Mouse (Mus musculus) liver, embryonic 12.5 days (tissue): ENCODE results near the gene Myl6b. TPM values are rescaled to one million over a fixed set of nuclear protein-coding genes. Genes with fewer than 3 reads are reported as not detected.
"Not testable (repeated sequence)": the region's sequence is repeated elsewhere in the genome, so short reads cannot be mapped to it uniquely, and the experiment has no call there.

Experiments
- ATAC-seq: fragments of 200-750 bp; cut with Nextera tagmentation; 2 replicates; pipeline ENCODE4 v1.8.0; 2017; ENCODE audit warnings: moderate number of reproducible peaks, mild to moderate bottlenecking, moderate library complexity
- H3K27ac ChIP-seq: fragments of 300-500 bp; sonication (generic); 2 replicates; pipeline ENCODE4 v1.5.1; 2016; ENCODE audit warnings: mild to moderate bottlenecking
- H3K27me3 ChIP-seq: fragments of 300-500 bp; sonication (generic); replicated peaks from 2 replicates; pipeline ENCODE4 v1.6.1; 2016; ENCODE audit warnings: mild to moderate bottlenecking, moderate library complexity
- H3K36me3 ChIP-seq: fragments of 300-500 bp; sonication (generic); 2 replicates; pipeline ENCODE4 v1.6.1; 2016; ENCODE audit warnings: mild to moderate bottlenecking, moderate library complexity
- H3K4me1 ChIP-seq: fragments of 300-500 bp; sonication (generic); 2 replicates; pipeline ENCODE4 v1.6.1; 2016
- H3K4me2 ChIP-seq: fragments of 300-500 bp; sonication (generic); 2 replicates; pipeline ENCODE4 v1.6.1; 2016; ENCODE audit warnings: mild to moderate bottlenecking, moderate library complexity
- H3K4me3 ChIP-seq: fragments of 300-500 bp; sonication (generic); 2 replicates; pipeline ENCODE4 v1.5.1; 2016; ENCODE audit warnings: mild to moderate bottlenecking, moderate library complexity
- H3K9ac ChIP-seq: fragments of 300-500 bp; sonication (generic); 2 replicates; pipeline ENCODE4 v1.6.1; 2016; ENCODE audit warnings: mild to moderate bottlenecking, moderate library complexity
- H3K9me3 ChIP-seq: fragments of 300-500 bp; sonication (generic); replicated peaks from 2 replicates; pipeline ENCODE4 v1.6.1; 2016; ENCODE audit warnings: mild to moderate bottlenecking, moderate library complexity
- WGBS: fragments of 180-500 bp; shearing (Covaris S2); methylation state at CpG from one replicate; pipeline ENCODE4 v1.1.7; 2016; ENCODE audit not compliant: insufficient replicate concordance; 5-methylcytosine and 5-hydroxymethylcytosine counted together
- polyA plus RNA-seq: library from polyadenylated mRNA; unstranded; fragments of >200 nt; fragmentation: Nextera tagmentation; extraction: Ambion mirVana; gene quantifications from 2 replicates; pipeline ENCODE4 v1.2.1, GENCODE M21; 2016

Myl6b gene
- polyA plus RNA-seq, 1 experiment from 2014 or later: 1.6 TPM

- Histone ChIP-seq H3K4me3 (peak overlapping the region; percentile 64), H3K27me3 (no peaks in the 10 kb centered on the region), H3K9me3 (no peaks in the 10 kb centered on the region), H3K4me1 (peaks cover 68% of the 10 kb centered on the region), H3K27ac (peak overlapping the region; percentile 79), H3K36me3 (no peaks in the 10 kb centered on the region), H3K4me2 (peak overlapping the region; percentile 91), H3K9ac (peak overlapping the region; percentile 71)
- WGBS: under 1% methylated on average over 21 of the region's 21 CpGs
- ATAC-seq: peak; percentile 51
Measured at GRCm38 (mm10) chr10:128499116-128499671, 709 bp upstream of the Myl6b start.

GRCm38 (mm10) chr10:128497134-128497737 is 1.2 kb downstream of the Myl6b start:
- Histone ChIP-seq H3K36me3 (peaks cover 2% of the 10 kb centered on the region), H3K27ac (no peak overlapping the region), H3K9me3 (no peaks in the 10 kb centered on the region), H3K4me2 (no peak overlapping the region), H3K9ac (peak overlapping the region; percentile 17; the same call in 1 of the 2 replicates), H3K4me1 (peaks cover 57% of the 10 kb centered on the region), H3K27me3 (no peaks in the 10 kb centered on the region), H3K4me3 (no peak overlapping the region)
- WGBS: 59% methylated on average over 6 of the region's 6 CpGs
- no peak for ATAC-seq

GRCm38 (mm10) chr10:128496509-128497077 is 1.9 kb downstream of the Myl6b start:
- H3K4me3 ChIP-seq: no peak overlapping the region
- H3K36me3 ChIP-seq: peaks cover 8% of the 10 kb centered on the region
- no peak overlapping the region for H3K9ac ChIP-seq
- peaks cover 57% of the 10 kb centered on the region for H3K4me1 ChIP-seq
- no peaks in the 10 kb centered on the region for H3K9me3 ChIP-seq
- no peak overlapping the region for H3K4me2 ChIP-seq
- no peak for ATAC-seq
- H3K27me3 ChIP-seq: no peaks in the 10 kb centered on the region
- 62% methylated on average over 6 of the region's 6 CpGs for WGBS
- H3K27ac ChIP-seq: no peak overlapping the region

GRCm38 (mm10) chr10:128495903-128496302 is 2.6 kb downstream of the Myl6b start:
- Histone ChIP-seq H3K4me2 (no peak overlapping the region), H3K27me3 (no peaks in the 10 kb centered on the region), H3K4me3 (no peak overlapping the region), H3K9me3 (no peaks in the 10 kb centered on the region), H3K27ac (no peak overlapping the region), H3K36me3 (peaks cover 15% of the 10 kb centered on the region), H3K4me1 (peaks cover 64% of the 10 kb centered on the region), H3K9ac (0 out of 2 replicates have a peak overlapping the region, but pooled peaks have one; percentile 28)
- 60% methylated on average over 4 of the region's 4 CpGs for WGBS
- no peak for ATAC-seq

- H3K4me3 ChIP-seq: peak overlapping the region; percentile 86
- H3K9me3 ChIP-seq: no peaks in the 10 kb centered on the region
- peak overlapping the region; percentile 90; the same call in 1 of the 2 replicates for H3K27ac ChIP-seq
- no peak for ATAC-seq
- no peaks in the 10 kb centered on the region for H3K27me3 ChIP-seq
- H3K9ac ChIP-seq: peak overlapping the region; percentile 88
- 58% methylated on average over 2 of the region's 2 CpGs for WGBS
- H3K4me1 ChIP-seq: peaks cover 64% of the 10 kb centered on the region
- peaks cover 22% of the 10 kb centered on the region for H3K36me3 ChIP-seq
- H3K4me2 ChIP-seq: peak overlapping the region; percentile 92
Measured at GRCm38 (mm10) chr10:128495270-128495669, 3.2 kb downstream of the Myl6b start.

- Histone ChIP-seq H3K36me3 (peaks cover 27% of the 10 kb centered on the region), H3K4me3 (peak overlapping the region; percentile 86), H3K4me1 (peaks cover 64% of the 10 kb centered on the region), H3K27ac (peak overlapping the region; percentile 90), H3K27me3 (no peaks in the 10 kb centered on the region), H3K9ac (peak overlapping the region; percentile 88), H3K4me2 (peak overlapping the region; percentile 92), H3K9me3 (no peaks in the 10 kb centered on the region)
- ATAC-seq: no peak
- WGBS: 38% methylated on average over 11 of the region's 11 CpGs
Measured at GRCm38 (mm10) chr10:128494667-128495245, 3.7 kb downstream of the Myl6b start.

- Histone ChIP-seq H3K36me3 (peaks cover 35% of the 10 kb centered on the region), H3K9me3 (no peaks in the 10 kb centered on the region), H3K9ac (peak within 1 kb of the TSS; percentile 88), H3K4me1 (peaks cover 65% of the 10 kb centered on the region), H3K4me2 (peak within 1 kb of the TSS; percentile 92), H3K27me3 (no peaks in the 10 kb centered on the region), H3K4me3 (peak within 1 kb of the TSS; percentile 86), H3K27ac (peak within 1 kb of the TSS; percentile 90)
- peak; percentile 88 for ATAC-seq
- WGBS: under 1% methylated on average over 45 of the region's 45 CpGs
Measured at GRCm38 (mm10) chr10:128493695-128494666, 4.5 kb downstream of the Myl6b start, which contains the start of gene Myl6. Gene Myl6, minus strand, starts transcription at chr10:128494145.

- H3K9me3 ChIP-seq: no peaks in the 10 kb centered on the region
- H3K9ac ChIP-seq: peak overlapping the region; percentile 88
- H3K36me3 ChIP-seq: peaks cover 41% of the 10 kb centered on the region
- H3K4me3 ChIP-seq: peak overlapping the region; percentile 86
- H3K4me2 ChIP-seq: peak overlapping the region; percentile 92
- WGBS: 0% methylated on average over 12 of the region's 12 CpGs
- peak overlapping the region; percentile 90 for H3K27ac ChIP-seq
- ATAC-seq: peak; percentile 31
- peaks cover 62% of the 10 kb centered on the region for H3K4me1 ChIP-seq
- no peaks in the 10 kb centered on the region for H3K27me3 ChIP-seq
Measured at GRCm38 (mm10) chr10:128493319-128493694, 5.2 kb downstream of the Myl6b start.

- WGBS: 24% methylated on average over 12 of the region's 12 CpGs
- H3K4me1 ChIP-seq: peaks cover 57% of the 10 kb centered on the region
Measured at GRCm38 (mm10) chr10:128492633-128493311, 5.7 kb downstream of the Myl6b start.

GRCm38 (mm10) chr10:128492051-128492450 is 6.4 kb downstream of the Myl6b start:
- 58% methylated on average over 8 of the region's 8 CpGs for WGBS
- peak overlapping the region; percentile 86 for H3K4me3 ChIP-seq
- H3K9me3 ChIP-seq, ATAC-seq, H3K27me3 ChIP-seq: not testable (repeated sequence)
- H3K4me1 ChIP-seq: peaks cover 50% of the 10 kb centered on the region
- peak overlapping the region; percentile 92 for H3K4me2 ChIP-seq
- peak overlapping the region; percentile 90 for H3K27ac ChIP-seq
- H3K36me3 ChIP-seq: peaks cover 54% of the 10 kb centered on the region
- peak overlapping the region; percentile 88 for H3K9ac ChIP-seq

More at GRCm38 (mm10) chr10:128492633-128493311, 5.7 kb downstream of the Myl6b start:
- H3K4me3 ChIP-seq: peak overlapping the region; percentile 86
- H3K9me3 ChIP-seq: no peaks in the 10 kb centered on the region
- peak; percentile 68 for ATAC-seq
- no peaks in the 10 kb centered on the region for H3K27me3 ChIP-seq
- peak overlapping the region; percentile 92 for H3K4me2 ChIP-seq
- H3K27ac ChIP-seq: peak overlapping the region; percentile 90
- H3K9ac ChIP-seq: peak overlapping the region; percentile 88
- H3K36me3 ChIP-seq: peaks cover 47% of the 10 kb centered on the region

- Histone ChIP-seq H3K9me3 (no peaks in the 10 kb centered on the region), H3K4me1 (peaks cover 49% of the 10 kb centered on the region), H3K27ac (peak overlapping the region; percentile 90; the same call in 1 of the 2 replicates), H3K4me2 (peak overlapping the region; percentile 92), H3K36me3 (peaks cover 58% of the 10 kb centered on the region), H3K4me3 (peak overlapping the region; percentile 86), H3K27me3 (no peaks in the 10 kb centered on the region), H3K9ac (0 out of 2 replicates have a peak overlapping the region, but pooled peaks have one; percentile 17)
- WGBS: 45% methylated on average over 6 of the region's 6 CpGs
- no peak for ATAC-seq
Measured at GRCm38 (mm10) chr10:128491495-128491894, 7.0 kb downstream of the Myl6b start.
